Mouse (Mus musculus): ENCODE measurements at regions not wholly inside any gene's neighbourhood (a gene's known extent, or its start where the extent isn't known, plus 50 kb on each side); places are given as distances from the start of the nearest gene placed in this dataset.

DNA sequence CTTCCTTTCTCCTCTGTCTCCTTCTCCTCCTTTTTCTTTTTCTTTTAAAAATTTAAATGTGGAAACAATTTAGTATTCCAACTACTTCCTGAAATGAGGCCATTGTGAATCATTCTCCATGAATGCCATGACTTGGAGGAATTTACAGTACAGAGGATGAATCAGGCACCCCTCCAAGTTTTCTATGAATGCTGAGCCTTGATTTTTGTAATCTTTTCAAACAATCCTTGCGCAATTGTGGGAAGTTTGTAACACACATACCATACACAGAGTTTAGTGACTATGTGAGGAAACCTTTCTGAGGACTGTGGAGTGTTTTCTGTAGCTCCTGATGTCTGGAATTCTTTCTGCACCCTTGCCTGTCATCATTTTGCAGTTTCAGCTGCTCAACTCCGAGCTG is 391.4 kb upstream of the Ptbp2 start:
- no peak overlapping the region for H3K27ac ChIP-seq (ENCODE audit: insufficient read depth, low read depth, low read length)
- no peaks in the 10 kb centered on the region for H3K27me3 ChIP-seq (replicated peaks; ENCODE audit: control insufficient read depth, insufficient read depth, low read length)
- no peaks in the 10 kb centered on the region for H3K4me1 ChIP-seq (ENCODE audit: control insufficient read depth, insufficient read depth, low read length)
- H3K4me3 ChIP-seq (ENCODE audit: insufficient read depth, low read depth, low read length), result no peak overlapping the region
- DNase-seq, result no peak
- no peaks in the 10 kb centered on the region for H3K36me3 ChIP-seq (ENCODE audit: control insufficient read depth, insufficient read depth, low read length)
- WGBS, result 52% methylated on average over 2 of the region's 2 CpGs
- TF ChIP-seq POLR2A (IDR thresholded peaks at IDR 0.05; ENCODE audit: low read depth, low read length) (no peak), CTCF (conservative IDR thresholded peaks at IDR 0.05; ENCODE audit: insufficient read depth, insufficient read length, low read depth, low read length) (no peak)

All from kidney, adult 2 months (tissue).